Mouse (Mus musculus) frontal cortex, postnatal 14 days (tissue): ENCODE results near the gene Bicc1.
"Not testable (repeated sequence)": the region's sequence is repeated elsewhere in the genome, so short reads cannot be mapped to it uniquely, and the experiment has no call there.

Experiments used
- DNase-seq, 2 experiments: peaks; one replicate each; pipeline ENCODE4 v3.0.0; 2022; ENCODE audit warnings: low spot score in 2 of 2

Gene Bicc1

GRCm38 (mm10) chr10:70998136-70998535, 161.4 kb downstream of the Bicc1 start:
- peak in 1 of 2 experiments; percentile 27 for DNase-seq

GRCm38 (mm10) chr10:70996051-70996450, 163.4 kb downstream of the Bicc1 start:
- no peak for DNase-seq

GRCm38 (mm10) chr10:70994135-70994497, 165.4 kb downstream of the Bicc1 start:
- DNase-seq: no peak

- DNase-seq: peak in 1 of 2 experiments; percentile 17
Observed at GRCm38 (mm10) chr10:70993497-70994134, 165.9 kb downstream of the Bicc1 start.

- no peak for DNase-seq
Observed at GRCm38 (mm10) chr10:70987396-70987795, 172.1 kb downstream of the Bicc1 start.

GRCm38 (mm10) chr10:70983036-70983670, 176.3 kb downstream of the Bicc1 start:
- no peak for DNase-seq

- no peak for DNase-seq
Observed at GRCm38 (mm10) chr10:70982156-70982555, 177.3 kb downstream of the Bicc1 start.

- no peak for DNase-seq
Observed at GRCm38 (mm10) chr10:70979657-70980056, 179.8 kb downstream of the Bicc1 start.

GRCm38 (mm10) chr10:70977141-70977540, 182.4 kb downstream of the Bicc1 start:
- DNase-seq: no peak

- DNase-seq: no peak
Observed at GRCm38 (mm10) chr10:70976633-70977032, 182.9 kb downstream of the Bicc1 start.

GRCm38 (mm10) chr10:70971156-70971555, 188.3 kb downstream of the Bicc1 start:
- DNase-seq: no peak

- no peak for DNase-seq
Observed at GRCm38 (mm10) chr10:70968848-70969683, 190.4 kb downstream of the Bicc1 start.

GRCm38 (mm10) chr10:70966642-70967345, 192.7 kb downstream of the Bicc1 start:
- DNase-seq: no peak

- DNase-seq: no peak
Observed at GRCm38 (mm10) chr10:70964706-70965105, 194.8 kb downstream of the Bicc1 start.

GRCm38 (mm10) chr10:70963599-70964193, 195.8 kb downstream of the Bicc1 start:
- DNase-seq: no peak

GRCm38 (mm10) chr10:70961641-70962040, 197.9 kb downstream of the Bicc1 start:
- DNase-seq: no peak

- not testable (repeated sequence) for DNase-seq
Observed at GRCm38 (mm10) chr10:70960396-70960795, 199.1 kb downstream of the Bicc1 start.

- DNase-seq: no peak
Observed at GRCm38 (mm10) chr10:70952770-70953147, 206.7 kb downstream of the Bicc1 start.

- no peak for DNase-seq
Observed at GRCm38 (mm10) chr10:70952056-70952769, 207.3 kb downstream of the Bicc1 start.

- no peak for DNase-seq
Observed at GRCm38 (mm10) chr10:70950105-70950424, 209.4 kb downstream of the Bicc1 start.
